Mouse (Mus musculus) intestine, postnatal 0 days (tissue): ENCODE measurements around the gene Slc16a7. TPM values are rescaled to one million over a fixed set of nuclear protein-coding genes. Genes with fewer than 3 reads are reported as not detected.
A peak's percentile ranks its signal among the peaks of the same experiment; 100 is the strongest.

ENCODE experiments used
- ATAC-seq: fragments of 200-750 bp; cut with Nextera tagmentation; 2 replicates; pipeline ENCODE4 v1.8.0; 2017; ENCODE audit warnings: mild to moderate bottlenecking, moderate TSS enrichment, moderate library complexity
- H3K27ac ChIP-seq: fragments of 300-500 bp; sonication (generic); 2 replicates; pipeline ENCODE4 v1.5.1; 2014; ENCODE audit warnings: mild to moderate bottlenecking, low read depth, low read length, moderate library complexity
- H3K27me3 ChIP-seq: fragments of 300-500 bp; sonication (generic); replicated peaks from 2 replicates; pipeline ENCODE4 v1.6.1; 2014; ENCODE audit warnings: low read length, mixed read lengths; ENCODE audit not compliant: control insufficient read depth, insufficient read depth
- H3K36me3 ChIP-seq: fragments of 300-500 bp; sonication (generic); 2 replicates; pipeline ENCODE4 v1.6.1; 2014; ENCODE audit warnings: mild to moderate bottlenecking, moderate library complexity; ENCODE audit not compliant: control insufficient read depth, insufficient read depth
- H3K4me1 ChIP-seq: fragments of 300-500 bp; sonication (generic); replicated peaks from 2 replicates; pipeline ENCODE4 v1.6.1; 2014; ENCODE audit warnings: antibody characterized with exemption, low read length, mixed read lengths; ENCODE audit not compliant: control insufficient read depth, insufficient read depth
- H3K4me2 ChIP-seq: fragments of 300-500 bp; sonication (generic); replicated peaks from 2 replicates; pipeline ENCODE4 v1.6.1; 2014; ENCODE audit warnings: low read depth, mild to moderate bottlenecking, moderate library complexity
- H3K4me3 ChIP-seq: fragments of 300-500 bp; sonication (generic); 2 replicates; pipeline ENCODE4 v1.5.1; 2014; ENCODE audit warnings: low read depth, low read length
- H3K9ac ChIP-seq: fragments of 300-500 bp; sonication (generic); 2 replicates; pipeline ENCODE4 v1.6.1; 2014; ENCODE audit warnings: mild to moderate bottlenecking, low read depth, low read length
- H3K9me3 ChIP-seq: fragments of 300-500 bp; sonication (generic); 2 replicates; pipeline ENCODE4 v1.6.1; 2016; ENCODE audit warnings: mixed run types; ENCODE audit not compliant: control insufficient read depth
- CTCF ChIP-seq: sonication (generic); IDR thresholded peaks from 2 replicates; pipeline ENCODE4 v1.5.1; 2016; ENCODE audit warnings: low read depth, mild to moderate bottlenecking, control low read depth, antibody characterized with exemption, moderate library complexity
- WGBS: fragments of 180-500 bp; shearing (Covaris S2); extraction: QIAGEN DNeasy Blood & Tissue Kit; methylation state at CpG from one replicate; pipeline ENCODE4 v1.1.7; 2014; 5-methylcytosine and 5-hydroxymethylcytosine counted together
- polyA plus RNA-seq: library from polyadenylated mRNA; unstranded; fragments of >200 nt; fragmentation: Nextera tagmentation; extraction: Ambion mirVana; gene quantifications from 2 replicates; pipeline ENCODE4 v1.2.1, GENCODE M21; 2015

Gene Slc16a7
- polyA plus RNA-seq, 1 experiment from 2014 or later, result 2.0 TPM

DNA sequence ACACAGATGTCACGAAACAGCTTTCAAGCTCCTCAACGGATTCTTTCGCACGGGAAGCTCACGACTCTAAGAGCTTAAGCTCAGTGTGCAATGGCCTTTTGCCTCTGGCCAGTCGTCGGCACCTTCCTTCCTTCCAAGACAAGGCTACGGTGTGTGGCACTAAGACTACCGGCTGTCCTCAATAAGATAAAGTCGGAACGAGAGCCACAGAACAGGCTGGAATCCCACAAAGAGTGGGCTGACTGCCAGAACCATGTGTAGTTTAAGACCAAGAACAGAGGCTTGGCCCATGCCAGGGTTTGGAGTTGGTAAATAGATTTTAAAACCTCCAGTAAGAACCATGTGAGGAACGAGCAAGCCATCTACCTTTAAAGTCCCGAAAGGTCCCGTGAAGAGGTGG is 123.8 kb downstream of the Slc16a7 start:
- Histone ChIP-seq H3K36me3 (no peaks in the 10 kb centered on the region), H3K27ac (no peak overlapping the region), H3K27me3 (no peaks in the 10 kb centered on the region), H3K4me2 (no peak overlapping the region), H3K4me1 (no peaks in the 10 kb centered on the region), H3K9ac (no peak overlapping the region), H3K4me3 (no peak overlapping the region), H3K9me3 (no peaks in the 10 kb centered on the region)
- TF ChIP-seq CTCF, result no peak
- no peak for ATAC-seq
- 78% methylated on average over 14 of the region's 14 CpGs for WGBS

- Histone ChIP-seq H3K4me1 (no peaks in the 10 kb centered on the region), H3K36me3 (no peaks in the 10 kb centered on the region), H3K27ac (no peak overlapping the region), H3K4me3 (no peak overlapping the region), H3K9me3 (no peaks in the 10 kb centered on the region), H3K4me2 (no peak overlapping the region), H3K27me3 (no peaks in the 10 kb centered on the region), H3K9ac (no peak overlapping the region)
- peak; percentile 81 for TF ChIP-seq CTCF
- 65% methylated on average over 4 of the region's 4 CpGs for WGBS
- ATAC-seq, result no peak
Observed at GRCm38 (mm10) chr10:125264938-125265337, 124.3 kb downstream of the Slc16a7 start.

GRCm38 (mm10) chr10:125255904-125256303 is 133.4 kb downstream of the Slc16a7 start:
- TF ChIP-seq CTCF, result no peak
- no peak overlapping the region for H3K9ac ChIP-seq
- H3K4me1 ChIP-seq, result no peaks in the 10 kb centered on the region
- H3K27me3 ChIP-seq, result no peaks in the 10 kb centered on the region
- no peaks in the 10 kb centered on the region for H3K36me3 ChIP-seq
- H3K27ac ChIP-seq, result no peak overlapping the region
- H3K9me3 ChIP-seq, result no peaks in the 10 kb centered on the region
- no peak overlapping the region for H3K4me3 ChIP-seq
- H3K4me2 ChIP-seq, result no peak overlapping the region
- ATAC-seq, result no peak
- 88% methylated on average over 4 of the region's 4 CpGs for WGBS

- Histone ChIP-seq H3K9me3 (no peaks in the 10 kb centered on the region), H3K4me1 (no peaks in the 10 kb centered on the region), H3K9ac (no peak overlapping the region), H3K27me3 (no peaks in the 10 kb centered on the region), H3K4me2 (no peak overlapping the region), H3K36me3 (no peaks in the 10 kb centered on the region), H3K4me3 (no peak overlapping the region), H3K27ac (no peak overlapping the region)
- no peak for ATAC-seq
- WGBS, result 62% methylated on average over 2 of the region's 2 CpGs
- TF ChIP-seq CTCF, result no peak
Observed at GRCm38 (mm10) chr10:125214536-125214935, 174.7 kb downstream of the Slc16a7 start.

DNA sequence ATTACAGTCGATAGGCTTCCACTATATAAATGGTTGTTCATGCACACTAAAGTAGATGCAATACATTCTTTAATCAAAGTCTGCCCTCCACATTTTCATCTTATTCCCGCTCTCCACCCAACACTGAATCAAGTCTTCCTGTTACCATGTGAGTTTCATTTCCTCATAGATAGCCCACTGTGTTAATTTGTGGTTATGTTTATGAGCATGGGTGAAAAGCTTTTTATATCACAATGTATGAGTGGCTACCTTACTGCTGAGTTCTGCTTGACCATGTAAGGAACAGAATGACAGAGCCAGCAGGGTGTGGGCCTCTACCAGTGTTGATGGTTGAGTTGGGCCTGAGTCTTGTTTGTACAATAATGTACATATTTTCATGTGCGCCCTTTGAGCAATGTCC is 175.5 kb downstream of the Slc16a7 start:
- ATAC-seq, result no peak
- WGBS, result 96% methylated on average over 3 of the region's 3 CpGs
- Histone ChIP-seq H3K36me3 (no peaks in the 10 kb centered on the region), H3K9me3 (no peaks in the 10 kb centered on the region), H3K9ac (no peak overlapping the region), H3K27me3 (no peaks in the 10 kb centered on the region), H3K4me3 (no peak overlapping the region), H3K4me1 (no peaks in the 10 kb centered on the region), H3K27ac (no peak overlapping the region), H3K4me2 (no peak overlapping the region)
- TF ChIP-seq CTCF, result no peak

DNA sequence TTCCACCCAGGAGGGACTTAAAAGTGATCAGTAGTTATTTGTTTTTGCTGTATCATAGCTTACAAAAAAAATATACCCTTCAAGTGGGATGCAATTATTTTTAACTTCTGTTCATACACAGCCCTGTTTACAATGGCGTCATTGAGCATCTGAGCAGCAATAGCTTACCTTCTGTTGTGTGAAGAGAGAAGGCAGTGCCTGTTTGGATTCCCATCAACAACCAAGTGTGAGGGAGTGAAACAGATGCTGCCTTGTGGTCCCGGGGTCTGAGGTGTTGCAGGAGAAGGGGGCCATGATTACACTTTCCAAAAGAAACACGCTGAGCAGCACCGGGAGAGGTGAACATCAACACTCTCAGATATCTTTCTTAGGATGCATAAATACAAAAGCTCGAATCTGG is 201.7 kb downstream of the Slc16a7 start:
- no peak for ATAC-seq
- H3K9me3 ChIP-seq, result no peaks in the 10 kb centered on the region
- H3K9ac ChIP-seq, result no peak overlapping the region
- H3K4me2 ChIP-seq, result no peak overlapping the region
- H3K4me1 ChIP-seq, result no peaks in the 10 kb centered on the region
- H3K36me3 ChIP-seq, result no peaks in the 10 kb centered on the region
- WGBS, result 50% methylated on average over 5 of the region's 5 CpGs
- no peak overlapping the region for H3K27ac ChIP-seq
- no peaks in the 10 kb centered on the region for H3K27me3 ChIP-seq
- H3K4me3 ChIP-seq, result no peak overlapping the region
- TF ChIP-seq CTCF, result no peak

- Histone ChIP-seq H3K4me1 (no peaks in the 10 kb centered on the region), H3K9me3 (no peaks in the 10 kb centered on the region), H3K36me3 (no peaks in the 10 kb centered on the region), H3K27ac (no peak overlapping the region), H3K27me3 (no peaks in the 10 kb centered on the region), H3K4me2 (no peak overlapping the region), H3K9ac (no peak overlapping the region), H3K4me3 (no peak overlapping the region)
- WGBS, result 93% methylated on average over 4 of the region's 4 CpGs
- ATAC-seq, result no peak
- no peak for TF ChIP-seq CTCF
Observed at GRCm38 (mm10) chr10:125185387-125185786, 203.9 kb downstream of the Slc16a7 start.
